ENCODE assay signal across 10 mouse cellular contexts in the genomic region with DNA sequence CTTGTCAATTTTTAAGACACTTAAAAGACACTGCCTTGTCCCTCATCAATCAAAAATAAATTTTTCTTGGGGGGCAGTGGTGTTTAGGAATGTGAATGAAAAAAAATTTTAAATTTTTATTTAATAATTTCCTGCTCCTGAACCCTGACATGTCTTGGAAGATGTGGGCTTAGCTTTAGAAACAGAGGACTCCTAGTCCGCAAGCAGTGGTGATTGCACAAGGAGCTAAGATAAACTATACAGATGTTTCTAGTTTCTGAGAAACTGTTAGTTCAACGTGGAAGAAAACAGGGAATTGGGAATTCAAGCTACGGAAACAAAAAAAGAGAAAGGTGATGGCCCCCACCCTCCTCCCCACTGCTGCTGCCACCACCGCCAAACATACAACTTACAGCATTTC. TPM values are rescaled to one million over a fixed set of nuclear protein-coding genes. Genes with fewer than 3 reads are reported as not detected.
DNase-seq lines count a peak whose midpoint lies in the region; ATAC-seq and TF ChIP-seq lines count a peak whose summit lies in the region.
"Had no signal": no experiment of that assay in that cellular context is flagged by ENCODE, and none has a peak within 500 bp of the region (broad histone marks: within the 10 kb centered on the region; RNA-seq: fewer than 3 reads in every experiment).

No protein-coding gene starts in this region.

- DNase-seq in hindbrain, embryonic 14.5 days (ENCODE audit: low spot score): no peak
- DNase-seq in NIH3T3 (ENCODE audit: low read depth): peak; percentile 66
- no peak for DNase-seq in layer of hippocampus, adult 2 months (ENCODE audit: low spot score in 2 of 2)
- DNase-seq in right cerebral cortex, postnatal 14 days: no peak
- DNase-seq: forebrain, postnatal 0 days; gastrocnemius, postnatal 25 days had no signal

- peaks cover 13% of the 10 kb centered on the region for H3K4me1 ChIP-seq in hindbrain, embryonic 12.5 days
- 0 out of 2 replicates have a peak, but pooled peaks cover 3% of the 10 kb centered on the region for H3K4me1 ChIP-seq in hindbrain, embryonic 14.5 days (replicated peaks; ENCODE audit: control insufficient read depth, insufficient read depth, low read length)
- H3K4me1 ChIP-seq in embryonic facial prominence, embryonic 12.5 days: peaks cover 22% of the 10 kb centered on the region
- peaks cover 31% of the 10 kb centered on the region for H3K4me1 ChIP-seq in limb, embryonic 13.5 days

- no peaks in the 10 kb centered on the region for H3K27me3 ChIP-seq in hindbrain, embryonic 12.5 days
- no peaks in the 10 kb centered on the region for H3K27me3 ChIP-seq in hindbrain, embryonic 14.5 days (ENCODE audit: control insufficient read depth, insufficient read depth, low read length)
- no peaks in the 10 kb centered on the region for H3K27me3 ChIP-seq in embryonic facial prominence, embryonic 12.5 days
- no peaks in the 10 kb centered on the region for H3K27me3 ChIP-seq in limb, embryonic 13.5 days

- H3K9me3 ChIP-seq in hindbrain, embryonic 12.5 days (replicated peaks): no peaks in the 10 kb centered on the region
- H3K9me3 ChIP-seq in hindbrain, embryonic 14.5 days (ENCODE audit: control insufficient read depth, low read length): no peaks in the 10 kb centered on the region
- H3K9me3 ChIP-seq in embryonic facial prominence, embryonic 12.5 days: no peaks in the 10 kb centered on the region
- no peaks in the 10 kb centered on the region for H3K9me3 ChIP-seq in limb, embryonic 13.5 days

- no peak overlapping the region for H3K4me2 ChIP-seq in hindbrain, embryonic 12.5 days (replicated peaks)
- H3K4me2 ChIP-seq in hindbrain, embryonic 14.5 days (replicated peaks): no peak overlapping the region
- peak overlapping the region; percentile 27; the same call in 1 of the 2 replicates for H3K4me2 ChIP-seq in embryonic facial prominence, embryonic 12.5 days (replicated peaks)
- peak overlapping the region; percentile 49; the same call in 1 of the 2 replicates for H3K4me2 ChIP-seq in limb, embryonic 13.5 days (replicated peaks)

- no peak for ATAC-seq in hindbrain, embryonic 12.5 days (ENCODE audit: low FRiP score)
- no peak for ATAC-seq in hindbrain, embryonic 14.5 days (ENCODE audit: low FRiP score)
- ATAC-seq in embryonic facial prominence, embryonic 12.5 days (ENCODE audit: insufficient number of reproducible peaks, insufficient read depth, low FRiP score, low TSS enrichment): no peak
- ATAC-seq in limb, embryonic 13.5 days (ENCODE audit: low FRiP score, low read depth): no peak
- ATAC-seq: forebrain, postnatal 0 days had no signal

- 70% methylated on average over 4 of the region's 4 CpGs for WGBS in hindbrain, embryonic 12.5 days
- 72% methylated on average over 4 of the region's 4 CpGs for WGBS in hindbrain, embryonic 14.5 days
- 19% methylated on average over 4 of the region's 4 CpGs for WGBS in embryonic facial prominence, embryonic 12.5 days
- WGBS in limb, embryonic 13.5 days: 41% methylated on average over 4 of the region's 4 CpGs

- no peak overlapping the region for H3K9ac ChIP-seq in hindbrain, embryonic 12.5 days
- no peak overlapping the region for H3K9ac ChIP-seq in hindbrain, embryonic 14.5 days
- no peak overlapping the region for H3K9ac ChIP-seq in embryonic facial prominence, embryonic 12.5 days
- no peak overlapping the region for H3K9ac ChIP-seq in limb, embryonic 13.5 days
- H3K9ac ChIP-seq: forebrain, postnatal 0 days had no signal

- H3K27ac ChIP-seq in hindbrain, embryonic 12.5 days: 0 out of 2 replicates have a peak overlapping the region, but pooled peaks have one; percentile 57
- no peak overlapping the region for H3K27ac ChIP-seq in hindbrain, embryonic 14.5 days
- H3K27ac ChIP-seq in embryonic facial prominence, embryonic 12.5 days: peak overlapping the region; percentile 90
- H3K27ac ChIP-seq in limb, embryonic 13.5 days: peak overlapping the region; percentile 58
- H3K27ac ChIP-seq in layer of hippocampus, adult 2 months: no peak overlapping the region
- H3K27ac ChIP-seq: hindbrain, postnatal 0 days had no signal

- TF ChIP-seq CTCF in layer of hippocampus, adult 2 months (conservative IDR thresholded peaks at IDR 0.05): no peak

- no peak overlapping the region for H3K4me3 ChIP-seq in hindbrain, embryonic 12.5 days
- no peak overlapping the region for H3K4me3 ChIP-seq in hindbrain, embryonic 14.5 days (replicated peaks; ENCODE audit: low read length)
- no peak overlapping the region for H3K4me3 ChIP-seq in embryonic facial prominence, embryonic 12.5 days
- no peak overlapping the region for H3K4me3 ChIP-seq in limb, embryonic 13.5 days
- H3K4me3 ChIP-seq in layer of hippocampus, adult 2 months: no peak overlapping the region

- H3K36me3 ChIP-seq in hindbrain, embryonic 12.5 days: no peaks in the 10 kb centered on the region
- H3K36me3 ChIP-seq in hindbrain, embryonic 14.5 days (replicated peaks; ENCODE audit: control insufficient read depth, insufficient read depth): no peaks in the 10 kb centered on the region
- no peaks in the 10 kb centered on the region for H3K36me3 ChIP-seq in embryonic facial prominence, embryonic 12.5 days
- H3K36me3 ChIP-seq in limb, embryonic 13.5 days: peaks cover 5% of the 10 kb centered on the region; the same call in 1 of the 2 replicates

RNA-seq across cellular contexts. Expression of gene Tubd1, which starts 27.1 kb away (rescaled TPM):
- polyA plus RNA-seq in hindbrain, embryonic 12.5 days (2016; fragmentation: Nextera tagmentation; extraction: Ambion mirVana): 9.7 and 10.2 TPM in 2 replicates
- 5.8 and 6.1 TPM in 2 replicates for polyA plus RNA-seq in hindbrain, embryonic 14.5 days (2014; fragmentation: Nextera tagmentation; extraction: Ambion mirVana)
- polyA plus RNA-seq in embryonic facial prominence, embryonic 12.5 days (2016; fragmentation: Nextera tagmentation; extraction: Ambion mirVana): 11.2 and 14.0 TPM in 2 replicates
- 10.9 and 11.7 TPM in 2 replicates for polyA plus RNA-seq in limb, embryonic 13.5 days (2015; fragmentation: Nextera tagmentation; extraction: Ambion mirVana)
- total RNA-seq in layer of hippocampus, adult 2 months (2021): 1 to 10 TPM; 6.0 to 8.2 TPM

RNA-seq across cellular contexts. Expression of gene Rps6kb1, which starts 27.3 kb away (rescaled TPM):
- 67.3 and 76.2 TPM in 2 replicates for polyA plus RNA-seq in hindbrain, embryonic 12.5 days (2016; fragmentation: Nextera tagmentation; extraction: Ambion mirVana)
- polyA plus RNA-seq in hindbrain, embryonic 14.5 days (2014; fragmentation: Nextera tagmentation; extraction: Ambion mirVana): 45.1 and 51.9 TPM in 2 replicates
- 72.7 and 74.9 TPM in 2 replicates for polyA plus RNA-seq in embryonic facial prominence, embryonic 12.5 days (2016; fragmentation: Nextera tagmentation; extraction: Ambion mirVana)
- 84.3 and 84.8 TPM in 2 replicates for polyA plus RNA-seq in limb, embryonic 13.5 days (2015; fragmentation: Nextera tagmentation; extraction: Ambion mirVana)
- 10 to 100 TPM; 43.8 to 44.2 TPM for total RNA-seq in layer of hippocampus, adult 2 months (2021)

Comparison
In these comparisons a context has a peak if more than half of its experiments do, and no peak if none do; other contexts are left out.
1. H3K27ac ChIP-seq: peak in hindbrain, embryonic 12.5 days (single experiment), embryonic facial prominence, embryonic 12.5 days (single experiment) and limb, embryonic 13.5 days (single experiment); none in hindbrain, embryonic 14.5 days (single experiment) and layer of hippocampus, adult 2 months (single experiment).
2. H3K4me2 ChIP-seq: peak in embryonic facial prominence, embryonic 12.5 days (single experiment) and limb, embryonic 13.5 days (single experiment); none in hindbrain, embryonic 12.5 days (single experiment) and hindbrain, embryonic 14.5 days (single experiment).